Mouse (Mus musculus): ENCODE measurements at regions not wholly inside any gene's neighbourhood (a gene's known extent, or its start where the extent isn't known, plus 50 kb on each side); places are given as distances from the start of the nearest gene placed in this dataset.

DNA sequence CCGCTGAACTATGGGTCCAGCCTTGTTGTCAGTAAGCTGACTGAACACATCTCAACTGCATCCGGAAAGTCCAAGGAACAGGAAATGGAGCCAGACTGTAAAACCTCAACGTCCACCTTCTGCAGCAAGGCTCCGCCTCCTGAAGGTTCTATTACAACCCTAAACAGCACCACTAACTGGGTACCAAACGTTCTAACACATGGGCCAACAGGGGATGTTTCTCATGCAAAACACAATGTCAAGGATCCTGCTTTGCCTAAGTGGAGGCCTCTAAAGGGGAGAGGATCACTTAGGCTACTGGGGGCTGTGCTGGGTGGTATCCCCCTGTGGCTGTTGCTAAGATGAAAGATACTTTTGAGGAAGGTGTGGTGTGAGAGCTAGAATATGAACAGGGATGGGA, 51.0 kb upstream of the Stt3b start:
- Histone ChIP-seq H3K27me3 (ENCODE audit: insufficient read depth, low read length) (no peaks in the 10 kb centered on the region), H3K4me2 (ENCODE audit: low read depth) (no peak overlapping the region), H3K9ac (no peak overlapping the region), H3K27ac (ENCODE audit: low read depth, low read length) (no peak overlapping the region), H3K4me3 (ENCODE audit: low read depth, low read length) (no peak overlapping the region), H3K4me1 (ENCODE audit: insufficient read depth) (no peaks in the 10 kb centered on the region), H3K9me3 (ENCODE audit: low read length) (no peaks in the 10 kb centered on the region), H3K36me3 (ENCODE audit: insufficient read depth) (no peaks in the 10 kb centered on the region)
- no peak for DNase-seq
- 75% methylated on average over 5 of the region's 5 CpGs for WGBS
- ATAC-seq, result no peak
- TF ChIP-seq CTCF (IDR thresholded peaks at IDR 0.05; ENCODE audit: low read depth), result no peak

DNA sequence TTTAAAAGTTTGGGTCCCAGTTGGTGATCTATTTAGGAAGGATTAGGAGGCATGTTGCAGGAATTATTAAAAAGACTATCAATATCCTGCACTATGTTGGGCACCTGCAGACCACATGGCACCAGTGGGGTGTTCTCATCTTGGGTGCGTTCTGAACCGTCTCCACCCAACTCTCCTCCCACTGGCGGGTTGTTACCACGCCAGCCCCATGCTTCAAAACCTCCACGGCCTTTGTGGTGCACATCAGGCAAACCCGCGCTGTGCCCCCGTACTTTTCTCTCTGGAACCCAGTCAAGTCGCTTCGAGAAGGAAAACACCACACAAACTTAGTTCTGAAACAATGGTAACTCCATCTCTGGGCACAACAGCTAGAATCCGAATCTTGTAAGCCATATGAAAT, 51.7 kb upstream of the Stt3b start:
- 91% methylated on average over 11 of the region's 11 CpGs for WGBS
- ATAC-seq (no peak), DNase-seq (no peak)
- no peaks in the 10 kb centered on the region for H3K36me3 ChIP-seq (ENCODE audit: insufficient read depth)
- H3K9me3 ChIP-seq (ENCODE audit: low read length), result no peaks in the 10 kb centered on the region
- no peak overlapping the region for H3K27ac ChIP-seq (ENCODE audit: low read depth, low read length)
- no peak overlapping the region for H3K4me3 ChIP-seq (ENCODE audit: low read depth, low read length)
- TF ChIP-seq CTCF (IDR thresholded peaks at IDR 0.05; ENCODE audit: low read depth), result no peak
- no peak overlapping the region for H3K4me2 ChIP-seq (ENCODE audit: low read depth)
- no peak overlapping the region for H3K9ac ChIP-seq
- no peaks in the 10 kb centered on the region for H3K27me3 ChIP-seq (ENCODE audit: insufficient read depth, low read length)
- no peaks in the 10 kb centered on the region for H3K4me1 ChIP-seq (ENCODE audit: insufficient read depth)

DNA sequence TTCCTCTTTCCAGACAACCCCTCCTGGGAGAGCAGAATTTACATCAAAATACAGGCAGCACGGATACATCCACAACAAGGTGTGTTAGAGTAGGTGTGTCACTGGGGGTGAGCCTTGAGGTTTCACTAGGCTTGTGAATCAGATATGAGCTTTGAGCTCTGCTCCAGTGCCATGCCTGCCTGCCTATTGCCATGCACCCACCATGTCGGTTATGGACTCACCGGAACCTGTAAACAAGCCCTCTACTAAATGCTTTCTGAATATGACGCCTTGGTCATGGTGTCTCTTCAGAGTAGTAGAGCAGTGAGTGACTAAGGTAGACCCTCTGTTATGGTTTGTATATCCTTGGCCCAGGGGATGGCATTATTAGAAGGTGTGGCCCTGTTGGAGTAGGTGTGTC, 52.3 kb upstream of the Stt3b start:
- WGBS, result 86% methylated on average over 4 of the region's 4 CpGs
- no peak overlapping the region for H3K9ac ChIP-seq
- H3K4me2 ChIP-seq (ENCODE audit: low read depth), result no peak overlapping the region
- no peak overlapping the region for H3K27ac ChIP-seq (ENCODE audit: low read depth, low read length)
- no peaks in the 10 kb centered on the region for H3K9me3 ChIP-seq (ENCODE audit: low read length)
- no peaks in the 10 kb centered on the region for H3K27me3 ChIP-seq (ENCODE audit: insufficient read depth, low read length)
- TF ChIP-seq CTCF (IDR thresholded peaks at IDR 0.05; ENCODE audit: low read depth), result no peak
- no peak overlapping the region for H3K4me3 ChIP-seq (ENCODE audit: low read depth, low read length)
- ATAC-seq (no peak), DNase-seq (no peak)
- H3K36me3 ChIP-seq (ENCODE audit: insufficient read depth), result no peaks in the 10 kb centered on the region
- no peaks in the 10 kb centered on the region for H3K4me1 ChIP-seq (ENCODE audit: insufficient read depth)

GRCm38 (mm10) chr9:115364919-115365861, 55.0 kb upstream of the Stt3b start:
- H3K36me3 ChIP-seq (ENCODE audit: insufficient read depth), result no peaks in the 10 kb centered on the region
- no peaks in the 10 kb centered on the region for H3K4me1 ChIP-seq (ENCODE audit: insufficient read depth)
- no peak overlapping the region for H3K4me2 ChIP-seq (ENCODE audit: low read depth)
- H3K4me3 ChIP-seq (ENCODE audit: low read depth, low read length), result no peak overlapping the region
- no peaks in the 10 kb centered on the region for H3K9me3 ChIP-seq (ENCODE audit: low read length)
- H3K9ac ChIP-seq, result no peak overlapping the region
- no peaks in the 10 kb centered on the region for H3K27me3 ChIP-seq (ENCODE audit: insufficient read depth, low read length)
- no peak overlapping the region for H3K27ac ChIP-seq (ENCODE audit: low read depth, low read length)
- no peak for TF ChIP-seq CTCF (IDR thresholded peaks at IDR 0.05; ENCODE audit: low read depth)
- 92% methylated on average over 16 of the region's 16 CpGs for WGBS
- no peak for ATAC-seq
- no peak for DNase-seq

DNA sequence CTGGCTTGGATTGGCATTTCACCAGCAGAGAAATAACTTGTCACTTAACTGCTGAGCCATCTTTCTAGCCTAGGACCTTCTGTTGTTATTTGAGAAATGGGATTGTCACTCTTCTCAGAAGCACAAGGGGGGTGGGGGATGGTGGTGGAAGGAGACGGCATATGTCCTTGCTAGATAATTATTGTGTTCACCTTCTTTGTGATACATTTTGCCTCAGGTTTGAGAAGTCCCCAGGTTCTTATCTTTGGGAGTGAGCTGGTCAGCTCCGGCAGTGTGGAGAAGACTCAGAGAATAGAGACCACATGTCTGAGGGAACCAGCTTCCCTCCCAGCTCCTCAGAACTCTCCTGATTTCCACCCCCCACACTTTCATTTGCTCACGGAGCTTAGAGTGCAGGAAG, 57.6 kb upstream of the Stt3b start:
- Histone ChIP-seq H3K27ac (ENCODE audit: low read depth, low read length) (no peak overlapping the region), H3K27me3 (ENCODE audit: insufficient read depth, low read length) (no peaks in the 10 kb centered on the region), H3K4me3 (ENCODE audit: low read depth, low read length) (no peak overlapping the region), H3K9ac (no peak overlapping the region), H3K4me2 (ENCODE audit: low read depth) (no peak overlapping the region), H3K36me3 (ENCODE audit: insufficient read depth) (no peaks in the 10 kb centered on the region), H3K9me3 (ENCODE audit: low read length) (no peaks in the 10 kb centered on the region), H3K4me1 (ENCODE audit: insufficient read depth) (no peaks in the 10 kb centered on the region)
- ATAC-seq, result no peak
- 77% methylated on average over 3 of the region's 3 CpGs for WGBS
- DNase-seq, result no peak
- no peak for TF ChIP-seq CTCF (IDR thresholded peaks at IDR 0.05; ENCODE audit: low read depth)

DNA sequence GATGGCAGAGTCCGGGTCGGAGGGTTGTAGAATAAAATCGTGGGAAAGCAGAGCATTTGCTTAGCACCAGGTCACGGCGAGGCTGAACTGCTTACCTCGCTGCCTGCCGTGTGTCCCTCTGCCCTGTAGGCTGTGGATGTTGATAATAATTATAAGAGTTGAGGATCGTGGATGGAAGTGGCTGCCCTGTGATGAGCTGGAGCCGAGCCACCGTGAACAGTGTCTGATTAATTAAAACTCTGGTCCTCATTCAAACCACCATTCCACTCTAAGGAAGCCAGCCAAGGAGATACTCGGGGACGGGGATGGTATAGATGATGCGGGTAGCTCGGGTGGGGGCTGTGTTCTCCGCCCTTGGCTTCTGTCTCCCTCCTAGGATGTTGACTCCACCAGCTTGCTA, 70.1 kb upstream of the Stt3b start:
- Histone ChIP-seq H3K36me3 (ENCODE audit: insufficient read depth) (no peaks in the 10 kb centered on the region), H3K4me1 (ENCODE audit: insufficient read depth) (peaks cover 9% of the 10 kb centered on the region; the same call in 1 of the 2 replicates), H3K27me3 (ENCODE audit: insufficient read depth, low read length) (no peaks in the 10 kb centered on the region), H3K4me3 (ENCODE audit: low read depth, low read length) (peak overlapping the region; percentile 18), H3K9ac (peak overlapping the region; percentile 35; the same call in 1 of the 2 replicates), H3K4me2 (ENCODE audit: low read depth) (peak overlapping the region; percentile 39), H3K9me3 (ENCODE audit: low read length) (no peaks in the 10 kb centered on the region), H3K27ac (ENCODE audit: low read depth, low read length) (0 out of 2 replicates have a peak overlapping the region, but pooled peaks have one; percentile 29)
- no peak for TF ChIP-seq CTCF (IDR thresholded peaks at IDR 0.05; ENCODE audit: low read depth)
- DNase-seq (peak; percentile 22), ATAC-seq (no peak; the same call in 1 of the 2 replicates)
- WGBS, result 30% methylated on average over 15 of the region's 15 CpGs

GRCm38 (mm10) chr9:115382824-115383475, 72.7 kb upstream of the Stt3b start:
- Histone ChIP-seq H3K27me3 (ENCODE audit: insufficient read depth, low read length) (no peaks in the 10 kb centered on the region), H3K4me1 (ENCODE audit: insufficient read depth) (peaks cover 9% of the 10 kb centered on the region; the same call in 1 of the 2 replicates), H3K9me3 (ENCODE audit: low read length) (no peaks in the 10 kb centered on the region), H3K9ac (no peak overlapping the region), H3K4me2 (ENCODE audit: low read depth) (no peak overlapping the region), H3K27ac (ENCODE audit: low read depth, low read length) (no peak overlapping the region), H3K36me3 (ENCODE audit: insufficient read depth) (no peaks in the 10 kb centered on the region), H3K4me3 (ENCODE audit: low read depth, low read length) (no peak overlapping the region)
- 85% methylated on average over 12 of the region's 12 CpGs for WGBS
- no peak for DNase-seq
- no peak for TF ChIP-seq CTCF (IDR thresholded peaks at IDR 0.05; ENCODE audit: low read depth)
- ATAC-seq, result no peak
